Mouse (Mus musculus) intestine, postnatal 0 days (tissue): ENCODE data around the gene Wdr53. TPM values are rescaled to one million over a fixed set of nuclear protein-coding genes. Genes with fewer than 3 reads are reported as not detected.

ENCODE experiments used
- ATAC-seq: fragments of 200-750 bp; cut with Nextera tagmentation; 2 replicates; pipeline ENCODE4 v1.8.0; 2017; ENCODE audit warnings: mild to moderate bottlenecking, moderate TSS enrichment, moderate library complexity
- H3K27ac ChIP-seq: fragments of 300-500 bp; sonication (generic); 2 replicates; pipeline ENCODE4 v1.5.1; 2014; ENCODE audit warnings: mild to moderate bottlenecking, low read depth, low read length, moderate library complexity
- H3K27me3 ChIP-seq: fragments of 300-500 bp; sonication (generic); replicated peaks from 2 replicates; pipeline ENCODE4 v1.6.1; 2014; ENCODE audit warnings: low read length, mixed read lengths; ENCODE audit not compliant: control insufficient read depth, insufficient read depth
- H3K36me3 ChIP-seq: fragments of 300-500 bp; sonication (generic); 2 replicates; pipeline ENCODE4 v1.6.1; 2014; ENCODE audit warnings: mild to moderate bottlenecking, moderate library complexity; ENCODE audit not compliant: control insufficient read depth, insufficient read depth
- H3K4me1 ChIP-seq: fragments of 300-500 bp; sonication (generic); replicated peaks from 2 replicates; pipeline ENCODE4 v1.6.1; 2014; ENCODE audit warnings: antibody characterized with exemption, low read length, mixed read lengths; ENCODE audit not compliant: control insufficient read depth, insufficient read depth
- H3K4me2 ChIP-seq: fragments of 300-500 bp; sonication (generic); replicated peaks from 2 replicates; pipeline ENCODE4 v1.6.1; 2014; ENCODE audit warnings: low read depth, mild to moderate bottlenecking, moderate library complexity
- H3K4me3 ChIP-seq: fragments of 300-500 bp; sonication (generic); 2 replicates; pipeline ENCODE4 v1.5.1; 2014; ENCODE audit warnings: low read depth, low read length
- H3K9ac ChIP-seq: fragments of 300-500 bp; sonication (generic); 2 replicates; pipeline ENCODE4 v1.6.1; 2014; ENCODE audit warnings: mild to moderate bottlenecking, low read depth, low read length
- H3K9me3 ChIP-seq: fragments of 300-500 bp; sonication (generic); 2 replicates; pipeline ENCODE4 v1.6.1; 2016; ENCODE audit warnings: mixed run types; ENCODE audit not compliant: control insufficient read depth
- CTCF ChIP-seq: sonication (generic); IDR thresholded peaks from 2 replicates; pipeline ENCODE4 v1.5.1; 2016; ENCODE audit warnings: low read depth, mild to moderate bottlenecking, control low read depth, antibody characterized with exemption, moderate library complexity
- WGBS: fragments of 180-500 bp; shearing (Covaris S2); extraction: QIAGEN DNeasy Blood & Tissue Kit; methylation state at CpG from one replicate; pipeline ENCODE4 v1.1.7; 2014; 5-methylcytosine and 5-hydroxymethylcytosine counted together
- microRNA counts: library from miRNA; unstranded; fragments of <30 nt; microRNA quantifications from one replicate; lab custom pipeline; 2016
- microRNA-seq: library from miRNA; unstranded; fragments of <30 nt; microRNA quantifications from one replicate; pipeline ENCODE4, GENCODE M21; 2016
- polyA plus RNA-seq: library from polyadenylated mRNA; unstranded; fragments of >200 nt; fragmentation: Nextera tagmentation; extraction: Ambion mirVana; gene quantifications from 2 replicates; pipeline ENCODE4 v1.2.1, GENCODE M21; 2015

The Wdr53 gene
- polyA plus RNA-seq, 1 experiment from 2014 or later = 10.7 TPM

- Histone ChIP-seq H3K4me1 (no peaks in the 10 kb centered on the region), H3K27ac (no peak overlapping the region), H3K36me3 (peaks cover 26% of the 10 kb centered on the region; the same call in 1 of the 2 replicates), H3K9ac (no peak overlapping the region), H3K27me3 (no peaks in the 10 kb centered on the region), H3K9me3 (no peaks in the 10 kb centered on the region), H3K4me2 (no peak overlapping the region), H3K4me3 (no peak overlapping the region)
- 67% methylated on average over 1 of the region's 1 CpGs for WGBS
- TF ChIP-seq CTCF = no peak
- ATAC-seq = no peak
Measured at GRCm38 (mm10) chr16:32303046-32303445, 56.0 kb downstream of the Wdr53 start.

- no peaks in the 10 kb centered on the region for H3K27me3 ChIP-seq
Measured at GRCm38 (mm10) chr16:32303886-32304285, 56.9 kb downstream of the Wdr53 start.

More at GRCm38 (mm10) chr16:32303886-32304285, 56.9 kb downstream of the Wdr53 start:
- H3K36me3 ChIP-seq = peaks cover 18% of the 10 kb centered on the region; the same call in 1 of the 2 replicates
- H3K4me3 ChIP-seq = no peak overlapping the region
- H3K4me2 ChIP-seq = no peak overlapping the region
- H3K4me1 ChIP-seq = no peaks in the 10 kb centered on the region
- H3K9ac ChIP-seq = no peak overlapping the region
- WGBS = 91% methylated on average over 7 of the region's 7 CpGs
- H3K27ac ChIP-seq = no peak overlapping the region
- no peak for ATAC-seq
- no peak for TF ChIP-seq CTCF
- no peaks in the 10 kb centered on the region for H3K9me3 ChIP-seq

MicroRNA genes within 50 kb of the gene (microRNA counts, 519-probe panel; counts per million panel counts)
- not detected for microRNA mmu-miR-1946a (lab: Ali Mortazavi, UCI)

Small RNA genes within 50 kb of the gene (microRNA-seq; reads per million reads assigned to microRNA genes)
- gene Mir1946a = not detected

Other genes starting within 250 kb of the Wdr53 start
- gene Senp5, start 243.9 kb upstream of the Wdr53 start, polyA plus RNA-seq = 5.0 and 5.2 TPM in 2 replicates
- gene Pak2, start 167.9 kb upstream of the Wdr53 start, polyA plus RNA-seq = 23.4 and 25.6 TPM in 2 replicates
- gene Pigx, start 147.5 kb upstream of the Wdr53 start, polyA plus RNA-seq = 68.1 and 71.6 TPM in 2 replicates
- 22.3 and 23.0 TPM in 2 replicates for gene Cep19, start 147.4 kb upstream of the Wdr53 start, polyA plus RNA-seq
- 4.7 and 4.8 TPM in 2 replicates for gene Nrros, start 81.6 kb upstream of the Wdr53 start, polyA plus RNA-seq
- 0.13 TPM in 1 of 2 replicates, not detected in the other for gene Bex6, start 67.4 kb upstream of the Wdr53 start, polyA plus RNA-seq
- 4.9 and 5.1 TPM in 2 replicates for gene Fbxo45, start 69 bp upstream of the Wdr53 start, polyA plus RNA-seq
- not detected in 2 replicates for gene Smco1, start 24.2 kb downstream of the Wdr53 start, polyA plus RNA-seq
- 11.9 and 14.2 TPM in 2 replicates for gene Rnf168, start 30.2 kb downstream of the Wdr53 start, polyA plus RNA-seq
- 6.8 and 7.4 TPM in 2 replicates for gene Ubxn7, start 85.0 kb downstream of the Wdr53 start, polyA plus RNA-seq
- not detected in 2 replicates for gene Tm4sf19, start 153.3 kb downstream of the Wdr53 start, polyA plus RNA-seq
- gene Tctex1d2, start 172.5 kb downstream of the Wdr53 start, polyA plus RNA-seq = 29.4 and 30.2 TPM in 2 replicates
- 114 and 120 TPM in 2 replicates for gene Pcyt1a, start 183.7 kb downstream of the Wdr53 start, polyA plus RNA-seq
- gene Slc51a, start 240.7 kb downstream of the Wdr53 start, polyA plus RNA-seq = 292 and 346 TPM in 2 replicates
- 3.8 and 4.7 TPM in 2 replicates for gene Zdhhc19, start 249.0 kb downstream of the Wdr53 start, polyA plus RNA-seq